Mouse (Mus musculus) brain, adult 2 months (tissue): ENCODE results near the gene Tmc4.
A peak's percentile ranks its signal among the peaks of the same experiment; 100 is the strongest.
"Not testable (repeated sequence)": the region's sequence is repeated elsewhere in the genome, so short reads cannot be mapped to it uniquely, and the experiment has no call there.

Experiments used
- DNase-seq: peaks from one replicate; pipeline ENCODE4 v3.0.0; 2011; ENCODE audit warnings: low read depth, low spot score

Tmc4 gene

GRCm38 (mm10) chr7:3677342-3677741 is at the start of gene Tmc4:
Gene Tmc4, minus strand, starts transcription at chr7:3677553.
- no peak for DNase-seq

GRCm38 (mm10) chr7:3725459-3725858 is 48.1 kb upstream of the Tmc4 start:
- not testable (repeated sequence) for DNase-seq

DNA sequence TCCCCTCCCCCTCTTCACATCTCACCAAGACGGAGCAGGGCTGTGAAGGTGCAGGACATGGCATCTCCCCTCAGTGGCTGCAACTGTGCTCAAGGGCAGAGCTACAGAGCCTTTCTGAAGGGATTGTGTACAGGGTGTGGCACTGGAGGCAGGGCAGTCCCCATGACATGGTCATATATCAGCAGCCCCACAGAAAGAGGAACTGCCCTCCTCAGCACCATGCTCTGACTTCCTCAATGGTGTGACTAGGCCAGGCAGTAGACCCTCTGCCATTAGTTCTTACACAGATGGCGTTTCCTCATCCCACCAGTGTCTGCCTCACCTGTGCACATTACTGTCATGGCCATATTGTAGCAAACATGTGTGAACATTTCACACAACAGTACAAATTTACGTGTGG is 42.9 kb upstream of the Tmc4 start, which contains the start of gene Pirb:
Gene Pirb, minus strand, starts transcription at position 124 of the 400 bp plus-strand sequence.
- DNase-seq, result not testable (repeated sequence)

DNA sequence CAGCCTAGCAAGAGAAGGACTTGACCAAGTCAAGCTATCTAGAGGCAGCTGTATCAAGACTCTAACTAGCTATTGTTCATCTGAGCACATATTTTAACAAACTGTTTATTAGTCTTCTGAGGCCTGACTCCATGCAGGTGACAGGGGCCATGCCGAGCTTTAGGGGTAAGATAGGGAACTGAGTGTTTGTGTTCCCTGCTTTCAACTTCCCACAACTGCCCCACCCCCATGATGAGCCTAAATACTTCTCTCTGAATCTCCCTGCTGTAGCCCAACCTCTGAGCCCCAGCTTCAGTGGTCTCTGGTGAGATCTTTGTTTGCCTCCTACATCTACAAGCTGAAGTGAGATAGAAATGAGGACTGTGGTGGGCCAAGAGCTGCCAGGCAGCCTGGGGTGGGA is 37.9 kb upstream of the Tmc4 start:
- DNase-seq, result no peak

GRCm38 (mm10) chr7:3712264-3712942 is 35.0 kb upstream of the Tmc4 start:
- DNase-seq, result no peak

DNA sequence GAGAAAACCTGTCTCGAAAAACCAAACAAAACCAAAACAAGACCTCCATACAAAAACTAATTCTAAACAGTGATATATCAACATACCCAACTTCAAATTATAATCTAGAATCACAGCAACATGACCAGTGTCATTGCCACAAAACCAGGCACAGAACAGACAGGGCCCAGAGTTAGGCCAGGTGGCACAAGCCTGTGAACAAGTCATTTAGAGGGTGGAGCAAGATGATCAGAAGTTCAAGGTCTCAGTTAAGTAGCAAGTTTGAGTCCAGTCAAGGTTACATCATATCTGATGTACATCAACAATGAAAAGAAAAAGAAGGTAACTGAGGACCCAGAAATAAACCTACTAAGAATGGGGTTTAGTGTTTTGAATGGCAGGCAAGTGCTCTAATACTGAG is 31.6 kb upstream of the Tmc4 start:
- no peak for DNase-seq

DNA sequence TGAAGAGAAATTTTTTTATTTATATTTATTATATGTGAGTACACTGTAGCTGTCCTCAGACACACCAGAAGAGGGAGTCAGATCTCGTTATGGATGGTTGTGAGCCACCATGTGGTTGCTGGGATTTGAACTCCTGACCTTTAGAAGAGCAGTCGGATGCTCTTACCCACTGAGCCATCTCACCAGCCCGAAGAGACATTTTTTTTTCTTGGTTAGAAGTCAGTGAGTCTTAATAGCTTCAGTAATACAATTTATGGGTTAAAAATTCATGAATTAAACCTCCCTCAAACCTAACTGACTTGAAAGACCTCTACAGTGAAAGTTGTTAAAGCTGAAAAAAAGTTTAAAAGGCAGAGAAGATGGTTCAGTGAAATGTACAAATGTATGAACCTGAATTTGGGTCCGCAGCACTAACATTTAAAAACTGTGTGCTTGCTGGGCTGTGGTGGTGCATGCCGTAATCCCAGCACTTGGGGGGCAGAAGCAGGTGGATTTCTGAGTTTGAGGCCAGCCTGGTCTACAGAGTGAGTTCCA is 31.2 kb upstream of the Tmc4 start:
- DNase-seq, result not testable (repeated sequence)

- no peak for DNase-seq
These were observed 30.4 kb upstream of the Tmc4 start for GRCm38 (mm10) chr7:3707568-3708413.

- peak; percentile 58 for DNase-seq
These were observed 29.7 kb upstream of the Tmc4 start for GRCm38 (mm10) chr7:3707027-3707426.

DNA sequence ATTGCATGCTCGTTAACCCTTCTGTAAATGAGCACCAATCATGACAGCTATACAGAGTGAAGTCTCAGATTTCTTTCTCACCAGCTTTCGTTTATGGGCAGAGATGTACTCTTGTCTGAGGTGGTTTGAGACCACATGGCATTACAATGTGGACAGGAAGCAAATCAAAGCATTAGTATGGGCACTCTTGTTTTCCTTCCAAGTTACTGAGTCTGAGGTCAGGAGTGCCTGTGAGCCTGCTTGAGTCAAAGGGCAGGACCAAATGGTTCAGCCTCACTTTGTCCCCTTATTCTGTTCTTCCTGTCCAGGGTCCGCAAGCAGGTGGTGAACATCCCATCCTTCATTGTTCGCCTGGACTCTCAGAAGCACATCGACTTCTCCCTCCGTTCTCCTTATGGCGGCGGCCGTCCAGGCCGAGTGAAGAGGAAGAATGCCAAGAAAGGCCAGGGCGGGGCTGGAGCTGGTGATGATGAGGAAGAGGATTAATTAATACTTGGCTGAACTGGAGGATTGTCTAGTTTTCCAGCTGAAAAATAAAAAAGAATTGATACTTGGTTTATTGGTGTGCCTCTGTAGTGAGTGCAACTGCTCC is 29.1 kb upstream of the Tmc4 start:
- no peak for DNase-seq

DNA sequence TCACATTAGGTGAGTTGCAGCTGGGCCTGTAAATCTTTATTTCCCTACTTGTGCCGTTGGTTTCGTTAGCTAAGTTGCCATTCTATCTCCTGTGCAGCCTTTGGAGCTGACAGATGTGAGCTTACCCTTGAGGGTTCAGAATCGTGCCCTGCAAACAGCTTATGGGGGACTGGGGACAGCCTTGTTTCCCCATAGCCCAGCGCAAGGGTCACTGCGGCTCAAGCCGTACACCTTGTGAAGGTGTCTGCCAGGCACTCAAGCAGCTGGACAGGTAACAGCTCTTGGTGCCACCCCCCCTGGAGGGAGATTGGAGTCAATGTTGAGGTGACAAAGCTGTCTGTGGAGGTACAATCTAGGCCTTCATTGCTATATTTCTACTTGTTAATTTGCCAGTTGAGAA is 28.6 kb upstream of the Tmc4 start:
- DNase-seq, result no peak

- DNase-seq, result not testable (repeated sequence)
These were observed 28.1 kb upstream of the Tmc4 start for GRCm38 (mm10) chr7:3705461-3705860.

GRCm38 (mm10) chr7:3704475-3704874 is 27.1 kb upstream of the Tmc4 start:
- DNase-seq, result no peak

DNA sequence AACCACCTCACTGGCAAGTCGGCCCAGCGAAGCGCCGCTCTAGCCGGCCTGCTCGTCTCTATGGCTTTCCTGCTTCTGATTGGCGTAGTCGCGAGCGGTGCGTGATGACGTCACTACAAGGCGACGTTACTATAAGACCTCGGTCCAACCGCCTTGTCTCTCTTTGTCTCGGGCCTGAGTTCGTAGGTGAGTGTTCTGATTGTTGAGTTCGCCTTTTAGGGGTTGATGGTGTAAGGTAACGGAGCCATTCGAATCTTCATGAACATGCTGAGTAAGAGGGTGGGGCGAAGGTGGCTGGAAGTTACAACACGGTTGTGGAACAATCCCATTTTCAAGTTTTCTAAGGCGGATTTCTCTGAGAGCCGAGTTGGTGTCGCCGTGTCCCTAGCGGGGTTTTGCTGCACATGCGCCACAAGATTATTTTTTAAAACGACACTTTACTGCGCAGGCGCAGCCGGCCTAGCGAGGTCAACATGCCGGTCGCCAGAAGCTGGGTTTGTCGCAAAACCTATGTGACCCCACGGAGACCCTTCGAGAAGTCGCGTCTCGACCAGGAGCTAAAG is 26.6 kb upstream of the Tmc4 start, which contains the start of gene Rps9:
Gene Rps9, plus strand, starts transcription at position 115 of the 563 bp plus-strand sequence.
- peak; percentile 99 for DNase-seq

- no peak for DNase-seq
These were observed 26.0 kb upstream of the Tmc4 start for GRCm38 (mm10) chr7:3703148-3703878.

DNA sequence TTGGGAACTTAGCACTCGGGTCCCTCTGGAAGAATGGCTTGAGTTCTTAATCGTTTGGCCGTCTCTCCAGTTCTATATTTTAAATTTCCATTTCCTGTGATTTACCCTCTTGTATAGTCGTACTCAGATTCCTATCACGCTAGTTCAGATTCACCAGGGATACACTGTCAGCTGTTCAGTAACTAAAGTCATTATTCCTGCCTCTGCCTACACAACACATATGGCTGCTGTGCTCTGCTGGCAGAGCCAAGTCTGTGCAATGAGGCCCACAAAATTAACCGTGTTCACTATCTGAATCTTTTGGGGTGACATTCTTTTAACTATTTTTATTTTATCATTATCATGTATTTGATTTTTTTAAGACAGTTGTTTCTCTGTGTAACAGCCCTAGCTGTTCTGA is 21.1 kb upstream of the Tmc4 start:
- peak; percentile 66 for DNase-seq

- DNase-seq, result not testable (repeated sequence)
These were observed 17.6 kb upstream of the Tmc4 start for GRCm38 (mm10) chr7:3694949-3695305.

DNA sequence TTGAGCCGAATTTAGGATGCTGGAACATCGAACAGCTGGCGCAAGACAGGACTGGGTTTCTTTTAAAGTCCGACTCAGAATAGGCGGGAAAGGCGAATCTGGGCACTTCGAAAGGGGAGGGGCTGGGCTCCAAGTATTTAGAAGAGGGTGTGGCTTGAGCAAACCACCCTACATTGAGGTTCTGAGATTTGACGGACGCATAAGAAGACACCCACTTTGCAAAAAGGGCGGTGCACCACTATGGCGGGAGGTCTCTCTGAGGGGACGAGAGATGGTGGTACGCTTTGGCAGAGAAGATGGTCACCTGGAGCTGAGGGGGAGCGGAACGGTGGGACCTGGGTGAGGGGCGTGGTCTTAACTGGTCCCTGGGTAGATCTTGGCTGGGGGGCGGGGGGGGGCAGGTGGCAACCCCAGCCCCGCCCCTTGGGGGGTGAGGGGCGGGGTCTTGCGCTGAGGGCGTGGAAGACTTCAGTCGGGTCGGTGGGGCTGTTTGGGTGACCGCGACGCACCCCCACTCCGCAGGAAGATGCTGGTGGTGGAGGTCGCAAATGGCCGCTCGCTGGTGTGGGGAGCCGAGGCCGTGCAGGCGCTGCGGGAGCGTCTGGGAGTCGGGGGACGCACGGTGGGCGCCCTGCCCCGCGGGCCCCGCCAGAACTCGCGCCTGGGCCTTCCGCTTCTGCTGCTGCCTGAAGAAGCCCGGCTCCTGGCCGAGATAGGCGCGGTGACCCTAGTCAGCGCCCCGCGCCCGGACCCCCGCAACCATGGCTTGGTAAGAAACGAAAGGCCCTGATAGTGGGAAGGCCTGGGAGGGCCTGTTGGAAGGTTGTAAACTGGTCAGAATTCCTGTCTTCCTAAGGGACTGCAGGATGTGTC is 17.0 kb upstream of the Tmc4 start:
- peak; percentile 84 for DNase-seq

DNA sequence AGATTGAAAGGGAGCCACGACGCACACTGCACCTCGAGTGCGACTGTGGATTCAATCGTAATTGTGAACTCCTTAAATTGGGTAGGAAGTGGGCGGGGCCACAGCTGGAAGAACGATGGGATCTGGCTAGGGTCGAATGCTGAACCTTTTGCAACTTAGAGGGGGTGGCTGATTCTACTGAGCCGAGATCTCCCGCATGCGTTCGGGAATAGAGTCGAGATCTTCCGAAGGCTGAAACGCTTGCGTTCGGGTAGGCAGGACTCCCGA is 16.4 kb upstream of the Tmc4 start:
- DNase-seq, result no peak

- peak; percentile 99 for DNase-seq
These were observed 15.8 kb upstream of the Tmc4 start, which contains the start of gene Mboat7 for GRCm38 (mm10) chr7:3692987-3693808. Gene Mboat7, minus strand, starts transcription at chr7:3693523.
